Mouse (Mus musculus) adrenal gland, postnatal 25 days (tissue): ENCODE measurements around the gene Sumo1. TPM values are rescaled to one million over a fixed set of nuclear protein-coding genes. Genes with fewer than 3 reads are reported as not detected.

Experiments used
- DNase-seq: peaks from one replicate; pipeline ENCODE4 v3.0.0; 2021; ENCODE audit warnings: mixed read lengths
- total RNA-seq: library from RNA; stranded (reverse); gene quantifications from 2 replicates; pipeline ENCODE4 v1.2.3, GENCODE M21; 2021

Sumo1 gene
- total RNA-seq, 1 experiment from 2014 or later: 162 TPM

DNA sequence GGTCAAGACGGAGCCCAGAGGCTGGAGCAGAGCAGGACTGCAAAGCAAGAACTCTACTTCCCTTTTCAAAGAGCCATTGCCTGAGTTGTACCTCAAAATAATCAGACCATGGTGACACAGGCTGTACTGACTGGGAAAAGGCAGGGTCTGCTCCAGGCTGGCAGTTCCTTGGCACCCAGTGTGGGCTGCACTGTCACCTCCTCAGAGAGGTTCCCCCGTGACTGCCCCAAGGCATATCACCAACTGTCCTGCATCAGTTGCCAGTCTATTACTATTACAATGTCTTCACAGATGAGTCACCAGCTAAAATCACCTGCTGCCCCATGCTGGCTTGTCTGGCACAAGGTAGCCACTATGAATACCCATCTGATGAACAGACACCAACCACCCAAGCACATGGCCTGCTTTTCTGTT is 77.0 kb downstream of the Sumo1 start:
- DNase-seq: no peak

- DNase-seq: no peak
These were observed 77.8 kb downstream of the Sumo1 start for GRCm38 (mm10) chr1:59592876-59593275.

DNA sequence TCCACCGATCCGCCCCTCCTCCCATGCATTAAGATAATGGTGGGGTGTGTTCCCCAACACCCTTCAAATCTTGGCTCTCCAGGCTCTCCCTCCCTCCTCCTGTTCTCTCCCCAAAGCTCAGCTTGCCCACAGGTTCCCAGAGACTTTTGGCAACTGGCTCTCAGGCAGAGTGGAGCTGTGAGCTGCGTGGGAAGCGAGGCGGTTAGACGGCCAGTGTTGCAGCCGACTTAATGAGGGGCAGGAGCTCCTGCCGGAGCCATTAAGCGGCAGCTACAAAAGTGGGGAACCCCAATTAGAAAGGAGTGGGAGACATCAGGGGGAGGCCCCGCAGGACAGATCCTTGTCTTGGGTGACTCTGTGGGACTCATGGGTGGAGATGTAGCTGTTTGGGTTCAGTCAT is 78.3 kb downstream of the Sumo1 start:
- no peak for DNase-seq

DNA sequence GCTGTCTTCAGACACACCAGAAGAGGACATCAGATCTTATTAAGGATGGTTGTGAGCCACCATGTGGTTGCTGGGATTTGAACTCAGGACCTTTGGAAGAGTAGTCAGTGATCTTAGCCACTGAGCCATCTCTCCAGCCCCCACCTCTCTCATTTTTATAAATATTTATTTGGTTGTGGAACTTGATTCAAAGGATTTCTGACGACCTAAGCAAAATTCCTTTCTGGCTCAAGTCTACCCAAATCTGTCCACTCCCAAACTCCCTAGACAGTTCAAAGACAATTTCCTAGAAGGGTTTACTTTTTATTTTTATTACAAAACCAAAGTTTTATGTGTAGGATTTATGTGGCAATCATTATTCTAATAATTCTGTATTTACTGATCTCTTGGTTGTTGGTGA is 81.4 kb downstream of the Sumo1 start:
- no peak for DNase-seq

GRCm38 (mm10) chr1:59584656-59585410 is 85.8 kb downstream of the Sumo1 start:
- DNase-seq: peak; percentile 82

- DNase-seq: no peak
These were observed 89.8 kb downstream of the Sumo1 start for GRCm38 (mm10) chr1:59580880-59581279.

GRCm38 (mm10) chr1:59580131-59580751 is 90.4 kb downstream of the Sumo1 start:
- DNase-seq: no peak

DNA sequence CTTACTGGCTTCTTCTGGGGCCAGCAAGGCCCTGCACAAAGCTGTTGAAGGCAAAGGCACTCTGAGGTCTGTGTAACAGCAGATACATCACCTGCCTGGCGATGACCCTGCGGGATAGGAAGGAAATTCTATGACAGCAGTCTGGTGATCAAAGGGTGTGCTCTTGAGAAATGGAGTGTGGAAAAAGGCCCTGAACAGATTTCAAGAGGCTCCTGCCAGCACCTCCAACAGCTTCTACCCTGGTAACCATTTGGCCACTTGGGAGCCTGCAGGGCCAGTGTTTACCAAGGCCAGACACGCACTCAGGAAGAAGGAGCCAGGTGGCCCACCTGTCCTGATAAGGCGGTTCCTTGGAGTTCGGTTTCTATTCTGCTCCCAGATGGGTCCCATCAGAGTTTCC is 91.3 kb downstream of the Sumo1 start:
- DNase-seq: no peak

DNA sequence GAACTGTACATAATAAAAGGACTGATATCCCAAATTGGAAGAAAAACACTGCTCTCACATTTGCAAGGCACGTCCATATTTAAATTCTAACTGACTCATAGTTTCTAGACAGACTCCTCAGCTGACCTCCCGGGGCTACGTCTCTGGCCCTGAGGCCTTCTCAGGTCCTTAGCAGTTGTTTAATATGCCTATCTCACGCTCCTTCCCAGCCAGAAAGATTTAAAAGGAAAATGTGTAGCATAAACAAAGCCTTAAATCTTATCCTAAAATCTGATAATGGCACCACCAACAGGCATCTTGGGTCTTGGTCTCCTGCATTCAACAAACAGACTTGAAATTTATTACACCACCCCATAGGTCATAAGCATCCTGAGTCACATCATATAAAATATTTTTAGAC is 91.9 kb downstream of the Sumo1 start:
- no peak for DNase-seq

GRCm38 (mm10) chr1:59574262-59575187 is 96.1 kb downstream of the Sumo1 start:
- no peak for DNase-seq

- DNase-seq: no peak
These were observed 96.8 kb downstream of the Sumo1 start for GRCm38 (mm10) chr1:59573843-59574242.

- DNase-seq: no peak
These were observed 99.1 kb downstream of the Sumo1 start for GRCm38 (mm10) chr1:59571502-59571901.

- no peak for DNase-seq
These were observed 99.9 kb downstream of the Sumo1 start for GRCm38 (mm10) chr1:59570767-59571166.

- no peak for DNase-seq
These were observed 101.3 kb downstream of the Sumo1 start for GRCm38 (mm10) chr1:59569301-59569700.

GRCm38 (mm10) chr1:59568283-59568682 is 102.4 kb downstream of the Sumo1 start:
- no peak for DNase-seq

DNA sequence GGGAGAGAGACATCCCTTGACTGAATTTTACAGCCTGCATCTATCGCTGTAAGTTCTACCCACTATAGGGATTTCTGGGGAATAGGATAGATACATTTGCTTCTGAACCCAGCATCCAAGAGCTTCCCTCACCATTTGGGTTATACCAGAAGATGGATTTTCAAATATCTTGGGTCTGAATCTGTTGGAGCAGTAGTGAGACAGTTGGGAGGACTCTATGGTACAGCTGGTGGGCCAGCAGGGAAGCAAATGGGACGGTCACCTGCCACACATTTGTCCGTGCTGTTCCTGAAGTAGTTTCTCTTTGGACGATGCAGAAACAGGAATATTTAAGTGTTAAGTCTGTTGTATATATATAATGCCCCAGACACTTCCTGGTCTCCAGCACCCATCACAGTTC is 103.1 kb downstream of the Sumo1 start:
- DNase-seq: no peak

DNA sequence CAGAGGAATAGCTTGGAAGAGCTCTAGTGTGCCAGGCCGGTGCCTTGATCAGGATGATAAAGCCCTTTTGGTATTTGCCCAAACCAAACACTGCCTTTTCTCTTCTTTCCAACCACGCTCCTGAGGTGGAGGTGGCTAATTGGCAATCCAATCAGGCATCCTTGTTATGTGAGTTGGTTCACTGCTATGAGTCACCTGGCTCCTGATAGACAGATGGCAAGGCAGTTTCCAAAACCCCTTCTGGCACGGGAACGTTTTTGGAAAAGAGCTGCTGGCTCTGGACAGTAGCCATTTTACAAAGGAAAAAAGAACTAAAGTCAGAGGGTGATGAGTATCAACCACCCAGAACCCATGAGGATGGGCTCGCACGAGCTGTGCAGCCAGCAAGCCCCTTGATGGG is 103.7 kb downstream of the Sumo1 start:
- DNase-seq: no peak

DNA sequence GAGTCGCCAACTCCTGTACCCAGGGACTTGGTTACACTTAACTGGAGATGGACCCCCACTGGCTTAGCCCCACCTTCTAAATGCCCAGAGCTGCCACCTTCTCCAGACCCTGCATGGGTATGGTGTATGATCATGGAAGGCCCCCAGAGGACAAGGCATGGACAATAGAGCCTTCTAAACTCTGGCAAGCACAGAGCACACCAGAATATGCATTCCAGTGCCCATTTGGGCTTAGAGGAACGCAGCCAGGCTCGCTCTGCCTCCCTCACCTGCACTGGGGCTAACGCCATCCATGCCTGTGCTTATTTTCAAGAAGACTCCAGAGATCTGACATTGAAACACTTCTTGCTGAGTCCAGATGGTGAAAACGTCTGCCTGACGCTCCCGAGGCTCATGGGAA is 104.4 kb downstream of the Sumo1 start:
- DNase-seq: no peak

DNA sequence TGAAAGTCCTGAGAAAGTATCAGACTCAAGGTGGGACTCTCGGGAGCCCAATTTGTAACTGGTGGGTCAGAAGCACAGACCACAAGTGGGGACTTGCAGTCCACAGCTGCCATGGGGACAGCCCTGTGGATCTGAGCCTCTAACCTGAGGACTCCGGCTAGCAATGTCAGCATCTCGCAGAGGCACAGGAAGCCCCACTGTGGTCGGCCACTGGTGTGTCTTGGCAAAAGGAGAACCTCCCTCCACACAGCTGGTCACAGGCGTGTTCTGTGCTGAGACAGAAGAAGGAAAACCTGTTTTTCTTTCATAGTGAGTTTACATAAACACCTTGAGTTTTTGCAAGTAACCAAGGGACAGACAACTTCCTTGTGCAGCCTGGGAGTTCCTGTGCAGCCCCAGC is 104.8 kb downstream of the Sumo1 start:
- DNase-seq: no peak

GRCm38 (mm10) chr1:59563581-59563980 is 107.1 kb downstream of the Sumo1 start:
- no peak for DNase-seq

DNA sequence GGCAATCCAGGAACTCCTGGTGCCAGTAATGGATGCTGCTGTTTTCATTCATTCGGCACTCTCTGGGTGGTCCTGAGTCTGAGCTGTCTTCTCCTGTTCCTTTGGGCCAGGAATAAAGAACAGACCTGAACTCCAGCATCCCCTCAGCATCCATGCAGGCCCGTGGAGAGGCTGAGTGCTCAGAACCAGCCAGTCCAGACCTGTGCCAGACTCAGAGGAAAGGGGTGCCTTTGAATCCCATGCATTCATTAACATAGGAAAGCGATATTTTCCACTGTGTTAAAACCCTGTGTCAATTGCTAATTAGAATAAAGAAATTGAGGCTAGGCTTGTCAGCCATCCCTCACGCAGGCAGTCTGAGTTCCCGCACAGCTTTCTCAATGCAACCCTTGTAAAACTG is 116.9 kb downstream of the Sumo1 start:
- DNase-seq: no peak

- no peak for DNase-seq
These were observed 119.6 kb downstream of the Sumo1 start for GRCm38 (mm10) chr1:59550996-59551395.

- no peak for DNase-seq
These were observed 120.4 kb downstream of the Sumo1 start for GRCm38 (mm10) chr1:59550227-59550626.
